Mouse (Mus musculus): ENCODE measurements around the gene Plpp3.

DNA sequence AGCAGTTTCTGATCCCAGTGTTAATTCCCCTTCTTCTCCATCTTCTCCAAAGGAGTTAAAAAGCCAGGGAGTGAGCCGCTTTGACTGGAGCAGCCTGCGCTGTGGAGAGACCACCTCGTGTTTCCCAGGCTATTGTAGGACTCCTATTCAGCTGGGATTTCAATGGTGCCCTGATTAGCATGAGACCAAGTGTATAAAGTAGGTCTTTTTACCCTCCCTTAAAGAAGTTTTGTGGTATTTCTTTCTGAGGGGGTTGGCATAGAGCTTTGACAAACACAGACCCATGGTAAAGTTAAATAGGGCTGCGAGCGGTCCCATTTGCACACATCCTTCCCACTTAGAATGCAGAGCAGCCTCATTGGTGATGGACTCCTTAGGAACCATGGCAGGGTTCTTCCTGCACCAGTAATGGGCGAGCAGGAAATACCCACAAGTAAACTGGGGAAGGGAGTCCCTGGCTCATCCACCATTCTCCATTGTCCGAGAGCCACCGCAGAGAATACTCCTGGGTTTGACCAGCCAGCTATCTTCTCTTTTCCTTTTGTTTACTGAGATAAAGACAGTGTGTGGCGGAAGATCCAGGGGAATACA lies 13.8 kb downstream of the Plpp3 start:
- TF ChIP-seq CTCF (IDR thresholded peaks at IDR 0.05 in 2 of 3, conservative IDR thresholded peaks at IDR 0.05 in 1 of 3; ENCODE audit: control insufficient read depth in 1 of 3, insufficient read depth in 1 of 3, low read depth in 2 of 3, low read length in 3 of 3, poor library complexity in 1 of 3, severe bottlenecking in 1 of 3): no peak
- no peak for TF ChIP-seq ZMIZ1 (IDR thresholded peaks at IDR 0.05; ENCODE audit: low read depth, low read length)
- TF ChIP-seq KAT2A (conservative IDR thresholded peaks at IDR 0.05; ENCODE audit: low read depth, low read length): no peak
- no peak for TF ChIP-seq RAD21 (IDR thresholded peaks at IDR 0.05; ENCODE audit: low read depth, low read length)
- no peak for TF ChIP-seq EP300 (IDR thresholded peaks at IDR 0.05; ENCODE audit: low read depth in 1 of 2, low read length in 2 of 2)
- TF ChIP-seq E2F4 (IDR thresholded peaks at IDR 0.05; ENCODE audit: borderline replicate concordance, low read depth, low read length): no peak
- no peak for TF ChIP-seq TBP (IDR thresholded peaks at IDR 0.05; ENCODE audit: low read depth, low read length)
- no peak for TF ChIP-seq SMC3 (IDR thresholded peaks at IDR 0.05; ENCODE audit: low read depth, low read length)
- no peak for TF ChIP-seq MAFK (IDR thresholded peaks at IDR 0.05; ENCODE audit: borderline replicate concordance, low read depth, low read length)
- TF ChIP-seq GATA1 (IDR thresholded peaks at IDR 0.05; ENCODE audit: low read depth, low read length): no peak
